Mouse (Mus musculus): ENCODE measurements around the gene Syt14. TPM values are rescaled to one million over a fixed set of nuclear protein-coding genes. Genes with fewer than 3 reads are reported as not detected.

Gene Syt14
- polyA plus RNA-seq, 1 experiment, result not detected

- Histone ChIP-seq H3K36me3 (replicated peaks; ENCODE audit: low read length) (no peaks in the 10 kb centered on the region), H3K9me3 (no peaks in the 10 kb centered on the region), H3K4me1 (no peaks in the 10 kb centered on the region), H3K27me3 (replicated peaks) (no peaks in the 10 kb centered on the region), H3K4me3 (replicated peaks) (no peak overlapping the region)
- no peak for TF ChIP-seq FLI1 (IDR thresholded peaks at IDR 0.05; ENCODE audit: low read length)
- no peak for TF ChIP-seq GATA1 (IDR thresholded peaks at IDR 0.05; ENCODE audit: borderline replicate concordance, low read length)
Measured at GRCm38 (mm10) chr1:192939033-192939432, 96.5 kb downstream of the Syt14 start.

- Histone ChIP-seq H3K27me3 (replicated peaks) (no peaks in the 10 kb centered on the region), H3K9me3 (no peaks in the 10 kb centered on the region), H3K4me1 (no peaks in the 10 kb centered on the region), H3K36me3 (replicated peaks; ENCODE audit: low read length) (no peaks in the 10 kb centered on the region), H3K4me3 (replicated peaks) (no peak overlapping the region)
- TF ChIP-seq FLI1 (IDR thresholded peaks at IDR 0.05; ENCODE audit: low read length) (no peak), GATA1 (IDR thresholded peaks at IDR 0.05; ENCODE audit: borderline replicate concordance, low read length) (no peak)
Measured at GRCm38 (mm10) chr1:192937956-192938355, 97.6 kb downstream of the Syt14 start.

GRCm38 (mm10) chr1:192931797-192932196 lies 103.8 kb downstream of the Syt14 start:
- no peak for TF ChIP-seq GATA1 (IDR thresholded peaks at IDR 0.05; ENCODE audit: borderline replicate concordance, low read length)
- no peak for TF ChIP-seq FLI1 (IDR thresholded peaks at IDR 0.05; ENCODE audit: low read length)
- Histone ChIP-seq H3K4me3 (replicated peaks) (no peak overlapping the region), H3K9me3 (peaks cover 8% of the 10 kb centered on the region), H3K36me3 (replicated peaks; ENCODE audit: low read length) (no peaks in the 10 kb centered on the region), H3K27me3 (replicated peaks) (no peaks in the 10 kb centered on the region), H3K4me1 (no peaks in the 10 kb centered on the region)

GRCm38 (mm10) chr1:192912101-192912728 lies 123.4 kb downstream of the Syt14 start:
- no peaks in the 10 kb centered on the region for H3K4me1 ChIP-seq
- H3K27me3 ChIP-seq (replicated peaks), result peaks cover 2% of the 10 kb centered on the region
- TF ChIP-seq GATA1 (IDR thresholded peaks at IDR 0.05; ENCODE audit: borderline replicate concordance, low read length) (no peak), FLI1 (IDR thresholded peaks at IDR 0.05; ENCODE audit: low read length) (no peak)
- H3K36me3 ChIP-seq (replicated peaks; ENCODE audit: low read length), result no peaks in the 10 kb centered on the region
- H3K9me3 ChIP-seq, result no peaks in the 10 kb centered on the region
- no peak overlapping the region for H3K4me3 ChIP-seq (replicated peaks)

GRCm38 (mm10) chr1:192901516-192901915 lies 134.1 kb downstream of the Syt14 start:
- peaks cover 4% of the 10 kb centered on the region for H3K27me3 ChIP-seq (replicated peaks)
- TF ChIP-seq FLI1 (IDR thresholded peaks at IDR 0.05; ENCODE audit: low read length) (no peak), GATA1 (IDR thresholded peaks at IDR 0.05; ENCODE audit: borderline replicate concordance, low read length) (no peak)
- no peaks in the 10 kb centered on the region for H3K36me3 ChIP-seq (replicated peaks; ENCODE audit: low read length)
- H3K9me3 ChIP-seq, result no peaks in the 10 kb centered on the region
- no peaks in the 10 kb centered on the region for H3K4me1 ChIP-seq
- H3K4me3 ChIP-seq (replicated peaks), result no peak overlapping the region

- Histone ChIP-seq H3K4me3 (replicated peaks) (no peak overlapping the region), H3K36me3 (replicated peaks; ENCODE audit: low read length) (no peaks in the 10 kb centered on the region), H3K4me1 (no peaks in the 10 kb centered on the region), H3K9me3 (no peaks in the 10 kb centered on the region), H3K27me3 (replicated peaks) (peaks cover 4% of the 10 kb centered on the region)
- TF ChIP-seq GATA1 (IDR thresholded peaks at IDR 0.05; ENCODE audit: borderline replicate concordance, low read length), result no peak
- TF ChIP-seq FLI1 (IDR thresholded peaks at IDR 0.05; ENCODE audit: low read length), result no peak
Measured at GRCm38 (mm10) chr1:192900913-192901312, 134.7 kb downstream of the Syt14 start.

- H3K9me3 ChIP-seq, result no peaks in the 10 kb centered on the region
- H3K36me3 ChIP-seq (replicated peaks; ENCODE audit: low read length), result no peaks in the 10 kb centered on the region
- H3K4me3 ChIP-seq (replicated peaks), result no peak overlapping the region
- no peaks in the 10 kb centered on the region for H3K4me1 ChIP-seq
- TF ChIP-seq GATA1 (IDR thresholded peaks at IDR 0.05; ENCODE audit: borderline replicate concordance, low read length) (no peak), FLI1 (IDR thresholded peaks at IDR 0.05; ENCODE audit: low read length) (no peak)
- peaks cover 3% of the 10 kb centered on the region for H3K27me3 ChIP-seq (replicated peaks)
Measured at GRCm38 (mm10) chr1:192898742-192899141, 136.8 kb downstream of the Syt14 start.

GRCm38 (mm10) chr1:192897218-192897617 lies 138.4 kb downstream of the Syt14 start:
- no peak for TF ChIP-seq FLI1 (IDR thresholded peaks at IDR 0.05; ENCODE audit: low read length)
- no peak for TF ChIP-seq GATA1 (IDR thresholded peaks at IDR 0.05; ENCODE audit: borderline replicate concordance, low read length)
- H3K36me3 ChIP-seq (replicated peaks; ENCODE audit: low read length), result no peaks in the 10 kb centered on the region

GRCm38 (mm10) chr1:192896076-192896475 lies 139.5 kb downstream of the Syt14 start:
- no peaks in the 10 kb centered on the region for H3K4me1 ChIP-seq
- H3K27me3 ChIP-seq (replicated peaks), result peaks cover 2% of the 10 kb centered on the region
- H3K36me3 ChIP-seq (replicated peaks; ENCODE audit: low read length), result no peaks in the 10 kb centered on the region
- no peaks in the 10 kb centered on the region for H3K9me3 ChIP-seq
- no peak for TF ChIP-seq GATA1 (IDR thresholded peaks at IDR 0.05; ENCODE audit: borderline replicate concordance, low read length)
- no peak for TF ChIP-seq FLI1 (IDR thresholded peaks at IDR 0.05; ENCODE audit: low read length)
- peak overlapping the region; percentile 38 for H3K4me3 ChIP-seq (replicated peaks)

More at GRCm38 (mm10) chr1:192897218-192897617, 138.4 kb downstream of the Syt14 start:
- H3K9me3 ChIP-seq, result no peaks in the 10 kb centered on the region
- no peak overlapping the region for H3K4me3 ChIP-seq (replicated peaks)
- peaks cover 2% of the 10 kb centered on the region for H3K27me3 ChIP-seq (replicated peaks)
- no peaks in the 10 kb centered on the region for H3K4me1 ChIP-seq

- H3K4me3 ChIP-seq (replicated peaks), result no peak overlapping the region
- H3K9me3 ChIP-seq, result no peaks in the 10 kb centered on the region
- no peaks in the 10 kb centered on the region for H3K27me3 ChIP-seq (replicated peaks)
- H3K36me3 ChIP-seq (replicated peaks; ENCODE audit: low read length), result no peaks in the 10 kb centered on the region
- H3K4me1 ChIP-seq, result no peaks in the 10 kb centered on the region
- TF ChIP-seq FLI1 (IDR thresholded peaks at IDR 0.05; ENCODE audit: low read length) (no peak), GATA1 (IDR thresholded peaks at IDR 0.05; ENCODE audit: borderline replicate concordance, low read length) (no peak)
Measured at GRCm38 (mm10) chr1:192890716-192891115, 144.9 kb downstream of the Syt14 start.

Measured in megakaryocyte, embryonic 14.5 days (primary cell).